Mouse (Mus musculus): ENCODE data around the gene Mcl1. TPM values are rescaled to one million over a fixed set of nuclear protein-coding genes. Genes with fewer than 3 reads are reported as not detected.
"Not testable (repeated sequence)": the region's sequence is repeated elsewhere in the genome, so short reads cannot be mapped to it uniquely, and the experiment has no call there.

Mcl1 gene
- polyA plus RNA-seq, 1 experiment from 2014 or later = 52.3 TPM

DNA sequence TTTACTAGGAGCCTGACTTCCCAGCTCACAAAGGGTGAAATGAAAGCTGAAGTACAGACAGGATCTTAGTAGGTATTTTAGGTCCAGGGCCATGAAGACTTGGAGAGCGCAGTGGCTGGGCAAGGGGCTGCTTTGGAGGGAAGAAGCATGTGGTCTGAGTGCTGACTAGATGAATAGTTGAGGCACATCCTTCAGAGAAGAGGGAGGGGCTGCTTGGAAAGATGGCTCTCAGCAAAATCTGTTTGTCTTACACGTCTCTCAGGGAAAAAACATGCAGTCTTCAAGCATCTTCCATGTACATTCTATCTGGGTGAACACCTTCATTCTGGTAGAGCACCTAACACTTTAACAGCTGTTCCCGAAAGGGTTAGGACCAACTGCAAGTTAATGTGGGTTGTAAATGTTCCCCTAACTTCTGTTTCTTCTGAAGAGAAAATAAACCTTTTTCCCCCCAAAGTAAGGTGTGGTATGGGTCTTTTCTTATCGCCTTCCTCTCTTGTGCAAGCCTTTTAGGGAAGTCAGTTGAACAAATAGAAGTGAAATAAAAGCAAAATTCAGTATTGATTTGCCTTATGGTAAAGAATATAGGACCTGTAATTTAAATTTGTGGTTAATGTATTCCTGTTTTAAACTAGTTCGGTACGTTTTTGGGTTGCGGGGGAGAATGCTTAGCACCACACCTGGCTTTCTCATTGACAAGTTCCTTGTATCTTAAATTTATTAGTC, 4.3 kb downstream of the Mcl1 start:
- ATAC-seq = no peak
- Histone ChIP-seq H3K4me1 (replicated peaks) (peaks cover 50% of the 10 kb centered on the region), H3K4me3 (replicated peaks) (no peak overlapping the region), H3K4me2 (replicated peaks) (peak overlapping the region; percentile 40), H3K27me3 (replicated peaks) (no peaks in the 10 kb centered on the region), H3K27ac (peak overlapping the region; percentile 18), H3K9me3 (no peaks in the 10 kb centered on the region), H3K36me3 (peaks cover 8% of the 10 kb centered on the region; the same call in 1 of the 2 replicates), H3K9ac (no peak overlapping the region)
- 69% methylated on average over 7 of the region's 7 CpGs for WGBS

DNA sequence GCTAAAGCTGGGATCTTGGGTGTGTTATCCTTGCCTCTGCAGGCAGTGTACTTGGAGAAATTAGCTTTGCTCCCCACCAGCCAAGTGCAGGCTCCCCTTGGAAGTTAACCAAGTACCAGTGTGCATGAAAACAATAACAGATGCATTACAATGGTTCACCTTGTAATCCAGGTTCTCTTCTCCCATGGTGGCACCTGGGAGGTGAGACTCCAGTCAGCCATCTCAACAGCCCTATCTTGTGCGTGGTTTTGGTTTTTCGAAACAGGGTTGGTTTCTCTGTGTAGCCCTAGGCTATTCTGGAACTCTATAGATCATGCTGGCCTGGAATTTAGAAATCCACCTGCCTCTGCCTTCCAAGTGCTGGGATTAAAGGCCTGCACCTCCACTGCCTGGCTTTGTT, 4.9 kb downstream of the Mcl1 start:
- Histone ChIP-seq H3K27me3 (replicated peaks) (no peaks in the 10 kb centered on the region), H3K4me1 (replicated peaks) (peaks cover 55% of the 10 kb centered on the region), H3K36me3 (peaks cover 8% of the 10 kb centered on the region; the same call in 1 of the 2 replicates), H3K4me3 (replicated peaks) (no peak overlapping the region), H3K27ac (no peak overlapping the region), H3K4me2 (replicated peaks) (no peak overlapping the region), H3K9ac (no peak overlapping the region), H3K9me3 (no peaks in the 10 kb centered on the region)
- ATAC-seq = no peak
- 92% methylated on average over 2 of the region's 2 CpGs for WGBS

GRCm38 (mm10) chr3:95663969-95664608, 5.5 kb downstream of the Mcl1 start:
- no peak overlapping the region for H3K4me2 ChIP-seq (replicated peaks)
- H3K27ac ChIP-seq = no peak overlapping the region
- no peak overlapping the region for H3K9ac ChIP-seq
- peaks cover 58% of the 10 kb centered on the region for H3K4me1 ChIP-seq (replicated peaks)
- H3K36me3 ChIP-seq = peaks cover 8% of the 10 kb centered on the region; the same call in 1 of the 2 replicates
- no peaks in the 10 kb centered on the region for H3K9me3 ChIP-seq
- no peak for ATAC-seq
- H3K27me3 ChIP-seq (replicated peaks) = no peaks in the 10 kb centered on the region
- 87% methylated on average over 3 of the region's 3 CpGs for WGBS
- H3K4me3 ChIP-seq (replicated peaks) = no peak overlapping the region

GRCm38 (mm10) chr3:95664940-95665352, 6.4 kb downstream of the Mcl1 start:
- Histone ChIP-seq H3K36me3 (peaks cover 8% of the 10 kb centered on the region; the same call in 1 of the 2 replicates), H3K4me1 (replicated peaks) (peaks cover 58% of the 10 kb centered on the region), H3K27ac (0 out of 2 replicates have a peak overlapping the region, but pooled peaks have one; percentile 5), H3K27me3 (replicated peaks) (no peaks in the 10 kb centered on the region), H3K9ac (no peak overlapping the region), H3K4me3 (replicated peaks) (no peak overlapping the region), H3K9me3 (no peaks in the 10 kb centered on the region), H3K4me2 (replicated peaks) (no peak overlapping the region)
- WGBS = 89% methylated on average over 4 of the region's 4 CpGs
- ATAC-seq = no peak

- Histone ChIP-seq H3K4me1 (replicated peaks) (peaks cover 53% of the 10 kb centered on the region), H3K36me3 (peaks cover 8% of the 10 kb centered on the region; the same call in 1 of the 2 replicates), H3K27me3 (replicated peaks) (no peaks in the 10 kb centered on the region), H3K9ac (no peak overlapping the region), H3K4me2 (replicated peaks) (no peak overlapping the region), H3K27ac (0 out of 2 replicates have a peak overlapping the region, but pooled peaks have one; percentile 27), H3K4me3 (replicated peaks) (no peak overlapping the region), H3K9me3 (no peaks in the 10 kb centered on the region)
- WGBS = 21% methylated on average over 6 of the region's 6 CpGs
- ATAC-seq = peak; percentile 57
These were observed 7.7 kb downstream of the Mcl1 start for GRCm38 (mm10) chr3:95666124-95666844.

DNA sequence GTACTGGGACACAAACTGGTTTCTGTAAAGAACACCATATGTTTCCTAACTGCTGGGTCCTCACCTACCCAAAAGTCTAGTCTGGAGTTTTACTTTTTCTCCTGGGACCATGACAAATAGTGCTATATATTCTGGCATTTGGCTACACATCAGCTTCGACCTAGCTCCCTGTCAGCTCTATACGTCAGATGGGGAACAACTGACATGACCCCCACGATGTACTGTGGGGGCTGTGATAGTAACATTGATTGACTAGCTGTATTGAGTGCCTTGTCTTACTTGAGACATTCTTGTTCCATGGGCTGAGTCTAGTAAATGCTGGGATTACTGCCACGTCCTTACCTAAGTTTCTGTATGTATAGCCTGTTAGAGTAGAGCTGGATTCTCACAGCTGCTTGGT, 8.9 kb downstream of the Mcl1 start:
- ATAC-seq = no peak
- H3K9ac ChIP-seq = no peak overlapping the region; the same call in 1 of the 2 replicates
- no peaks in the 10 kb centered on the region for H3K27me3 ChIP-seq (replicated peaks)
- no peaks in the 10 kb centered on the region for H3K9me3 ChIP-seq
- peak overlapping the region; percentile 72 for H3K27ac ChIP-seq
- H3K4me1 ChIP-seq (replicated peaks) = peaks cover 58% of the 10 kb centered on the region
- 35% methylated on average over 4 of the region's 4 CpGs for WGBS
- 0 out of 2 replicates have a peak overlapping the region, but pooled peaks have one; percentile 22 for H3K4me2 ChIP-seq (replicated peaks)
- H3K4me3 ChIP-seq (replicated peaks) = no peak overlapping the region
- peaks cover 8% of the 10 kb centered on the region; the same call in 1 of the 2 replicates for H3K36me3 ChIP-seq

DNA sequence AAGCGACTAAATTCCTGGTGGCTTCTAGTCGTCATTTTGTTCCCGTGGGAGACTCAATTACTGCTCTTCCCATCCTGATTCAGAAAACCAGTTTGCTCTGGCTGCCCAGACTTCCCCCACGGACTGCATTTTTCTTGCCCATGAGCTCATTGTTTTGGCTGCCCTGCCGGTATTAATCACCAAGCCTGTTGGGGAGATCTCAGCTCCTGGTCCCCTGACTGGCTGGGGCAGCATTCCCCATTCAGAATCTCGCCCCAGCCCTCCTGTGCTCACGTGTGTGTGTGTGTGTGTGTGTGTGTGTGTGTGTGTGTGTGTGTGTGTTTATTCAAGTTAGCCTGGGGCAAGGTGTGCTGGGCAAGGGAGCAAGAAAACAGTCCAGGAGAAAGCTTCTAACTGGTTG, 9.4 kb downstream of the Mcl1 start:
- peaks cover 8% of the 10 kb centered on the region; the same call in 1 of the 2 replicates for H3K36me3 ChIP-seq
- H3K9ac ChIP-seq = no peak overlapping the region; the same call in 1 of the 2 replicates
- no peaks in the 10 kb centered on the region for H3K27me3 ChIP-seq (replicated peaks)
- H3K27ac ChIP-seq = peak overlapping the region; percentile 72
- H3K4me2 ChIP-seq (replicated peaks) = 0 out of 2 replicates have a peak overlapping the region, but pooled peaks have one; percentile 22
- ATAC-seq = peak; percentile 46
- peaks cover 58% of the 10 kb centered on the region for H3K4me1 ChIP-seq (replicated peaks)
- 14% methylated on average over 7 of the region's 7 CpGs for WGBS
- no peaks in the 10 kb centered on the region for H3K9me3 ChIP-seq
- no peak overlapping the region for H3K4me3 ChIP-seq (replicated peaks)

GRCm38 (mm10) chr3:95668589-95669308, 10.2 kb downstream of the Mcl1 start:
- ATAC-seq = no peak
- no peak overlapping the region for H3K4me2 ChIP-seq (replicated peaks)
- peaks cover 3% of the 10 kb centered on the region; the same call in 1 of the 2 replicates for H3K36me3 ChIP-seq
- no peaks in the 10 kb centered on the region for H3K9me3 ChIP-seq
- no peaks in the 10 kb centered on the region for H3K27me3 ChIP-seq (replicated peaks)
- no peak overlapping the region for H3K9ac ChIP-seq
- no peak overlapping the region for H3K4me3 ChIP-seq (replicated peaks)
- peak overlapping the region; percentile 72 for H3K27ac ChIP-seq
- WGBS = 64% methylated on average over 7 of the region's 7 CpGs
- peaks cover 59% of the 10 kb centered on the region for H3K4me1 ChIP-seq (replicated peaks)

GRCm38 (mm10) chr3:95669309-95669665, 10.7 kb downstream of the Mcl1 start:
- Histone ChIP-seq H3K27me3 (replicated peaks) (no peaks in the 10 kb centered on the region), H3K4me2 (replicated peaks) (no peak overlapping the region), H3K4me3 (replicated peaks) (no peak overlapping the region), H3K9ac (no peak overlapping the region), H3K27ac (peak overlapping the region; percentile 72; the same call in 1 of the 2 replicates), H3K4me1 (replicated peaks) (peaks cover 62% of the 10 kb centered on the region), H3K9me3 (no peaks in the 10 kb centered on the region), H3K36me3 (no peaks in the 10 kb centered on the region; the same call in 1 of the 2 replicates)
- 86% methylated on average over 3 of the region's 3 CpGs for WGBS
- no peak for ATAC-seq

DNA sequence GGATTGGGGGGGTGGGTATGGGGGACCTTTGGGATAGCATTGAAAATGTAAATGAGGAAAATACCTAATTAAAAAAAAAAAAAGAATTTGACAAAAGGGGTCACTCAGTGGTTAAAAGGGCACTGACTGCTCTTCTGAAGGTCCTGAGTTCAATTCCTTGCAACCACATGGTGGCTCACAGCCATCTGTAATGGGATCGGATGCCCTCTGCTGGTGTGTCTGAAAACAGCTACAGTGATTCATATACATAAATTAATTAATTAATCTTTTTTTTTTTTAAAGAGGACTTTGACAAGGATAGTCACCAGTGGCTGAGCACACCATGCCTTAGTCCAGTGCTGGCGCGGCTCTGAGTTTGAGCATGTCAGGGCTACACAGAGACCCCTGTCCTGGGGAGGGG, 11.8 kb downstream of the Mcl1 start:
- H3K4me3 ChIP-seq (replicated peaks); H3K27me3 ChIP-seq (replicated peaks); H3K4me2 ChIP-seq (replicated peaks); H3K9me3 ChIP-seq; H3K27ac ChIP-seq; H3K36me3 ChIP-seq; ATAC-seq; H3K9ac ChIP-seq: not testable (repeated sequence)
- WGBS = 94% methylated on average over 3 of the region's 3 CpGs
- peaks cover 61% of the 10 kb centered on the region for H3K4me1 ChIP-seq (replicated peaks)

- Histone ChIP-seq H3K36me3 (no peaks in the 10 kb centered on the region), H3K9me3 (no peaks in the 10 kb centered on the region), H3K9ac (no peak overlapping the region), H3K4me2 (replicated peaks) (no peak overlapping the region), H3K27me3 (replicated peaks) (no peaks in the 10 kb centered on the region), H3K27ac (0 out of 2 replicates have a peak overlapping the region, but pooled peaks have one; percentile 3), H3K4me3 (replicated peaks) (no peak overlapping the region), H3K4me1 (replicated peaks) (peaks cover 64% of the 10 kb centered on the region)
- no peak for ATAC-seq
- WGBS = 74% methylated on average over 5 of the region's 5 CpGs
These were observed 12.6 kb downstream of the Mcl1 start for GRCm38 (mm10) chr3:95671201-95671600.

Data from intestine, embryonic 15.5 days (tissue).